Mouse (Mus musculus): ENCODE measurements around the gene Atg14. TPM values are rescaled to one million over a fixed set of nuclear protein-coding genes. Genes with fewer than 3 reads are reported as not detected.
A peak's percentile ranks its signal among the peaks of the same experiment; 100 is the strongest.

Gene Atg14
- polyA plus RNA-seq, 1 experiment from 2014 or later, result 6.3 TPM

GRCm38 (mm10) chr14:47529019-47529418 is 41.4 kb downstream of the Atg14 start:
- Histone ChIP-seq H3K9ac (replicated peaks) (no peak overlapping the region), H3K27me3 (ENCODE audit: insufficient read depth, low read length) (no peaks in the 10 kb centered on the region), H3K4me2 (ENCODE audit: low read depth, low read length) (no peak overlapping the region), H3K4me3 (ENCODE audit: low read depth, low read length) (no peak overlapping the region), H3K36me3 (replicated peaks; ENCODE audit: insufficient read depth, low read length) (peaks cover 31% of the 10 kb centered on the region), H3K27ac (ENCODE audit: low read depth) (peak overlapping the region; percentile 87; the same call in 1 of the 2 replicates), H3K9me3 (ENCODE audit: low read length) (no peaks in the 10 kb centered on the region), H3K4me1 (ENCODE audit: insufficient read depth) (peaks cover 48% of the 10 kb centered on the region)
- ATAC-seq (no peak), DNase-seq (peak; percentile 62)
- WGBS (ENCODE audit: insufficient replicate concordance), result 36% methylated on average over 8 of the region's 8 CpGs
- TF ChIP-seq CTCF (IDR thresholded peaks at IDR 0.05; ENCODE audit: low read depth) (peak; percentile 91), EP300 (IDR thresholded peaks at IDR 0.05; ENCODE audit: low read depth) (peak; percentile 15; the same call in 1 of the 2 replicates)

- ATAC-seq (peak; percentile 51), DNase-seq (no peak)
- Histone ChIP-seq H3K4me3 (ENCODE audit: low read depth, low read length) (no peak overlapping the region), H3K27me3 (ENCODE audit: insufficient read depth, low read length) (no peaks in the 10 kb centered on the region), H3K9me3 (ENCODE audit: low read length) (no peaks in the 10 kb centered on the region), H3K27ac (ENCODE audit: low read depth) (peak overlapping the region; percentile 87), H3K4me1 (ENCODE audit: insufficient read depth) (peaks cover 45% of the 10 kb centered on the region), H3K4me2 (ENCODE audit: low read depth, low read length) (peak overlapping the region; percentile 38), H3K36me3 (replicated peaks; ENCODE audit: insufficient read depth, low read length) (peaks cover 31% of the 10 kb centered on the region), H3K9ac (replicated peaks) (peak overlapping the region; percentile 22; the same call in 1 of the 2 replicates)
- 61% methylated on average over 3 of the region's 3 CpGs for WGBS (ENCODE audit: insufficient replicate concordance)
- TF ChIP-seq EP300 (IDR thresholded peaks at IDR 0.05; ENCODE audit: low read depth) (no peak), CTCF (IDR thresholded peaks at IDR 0.05; ENCODE audit: low read depth) (no peak)
Measured at GRCm38 (mm10) chr14:47528293-47528692, 42.2 kb downstream of the Atg14 start.

GRCm38 (mm10) chr14:47527833-47528232 is 42.6 kb downstream of the Atg14 start:
- 59% methylated on average over 2 of the region's 2 CpGs for WGBS (ENCODE audit: insufficient replicate concordance)
- no peak for DNase-seq
- peak; percentile 87 for TF ChIP-seq EP300 (IDR thresholded peaks at IDR 0.05; ENCODE audit: low read depth)
- TF ChIP-seq CTCF (IDR thresholded peaks at IDR 0.05; ENCODE audit: low read depth), result no peak
- peak overlapping the region; percentile 21; the same call in 1 of the 2 replicates for H3K9ac ChIP-seq (replicated peaks)
- H3K4me2 ChIP-seq (ENCODE audit: low read depth, low read length), result peak overlapping the region; percentile 38
- peaks cover 41% of the 10 kb centered on the region for H3K4me1 ChIP-seq (ENCODE audit: insufficient read depth)
- no peak overlapping the region for H3K4me3 ChIP-seq (ENCODE audit: low read depth, low read length)
- H3K27me3 ChIP-seq (ENCODE audit: insufficient read depth, low read length), result no peaks in the 10 kb centered on the region
- peak; percentile 89 for ATAC-seq
- peaks cover 31% of the 10 kb centered on the region for H3K36me3 ChIP-seq (replicated peaks; ENCODE audit: insufficient read depth, low read length)
- H3K9me3 ChIP-seq (ENCODE audit: low read length), result no peaks in the 10 kb centered on the region
- peak overlapping the region; percentile 87 for H3K27ac ChIP-seq (ENCODE audit: low read depth)

GRCm38 (mm10) chr14:47525861-47526260 is 44.6 kb downstream of the Atg14 start:
- Histone ChIP-seq H3K27ac (ENCODE audit: low read depth) (0 out of 2 replicates have a peak overlapping the region, but pooled peaks have one; percentile 34), H3K4me2 (ENCODE audit: low read depth, low read length) (no peak overlapping the region), H3K9ac (replicated peaks) (no peak overlapping the region), H3K4me3 (ENCODE audit: low read depth, low read length) (no peak overlapping the region), H3K4me1 (ENCODE audit: insufficient read depth) (peaks cover 53% of the 10 kb centered on the region), H3K9me3 (ENCODE audit: low read length) (no peaks in the 10 kb centered on the region), H3K36me3 (replicated peaks; ENCODE audit: insufficient read depth, low read length) (peaks cover 26% of the 10 kb centered on the region), H3K27me3 (ENCODE audit: insufficient read depth, low read length) (no peaks in the 10 kb centered on the region)
- DNase-seq (no peak), ATAC-seq (no peak)
- 87% methylated on average over 5 of the region's 5 CpGs for WGBS (ENCODE audit: insufficient replicate concordance)
- no peak for TF ChIP-seq CTCF (IDR thresholded peaks at IDR 0.05; ENCODE audit: low read depth)
- TF ChIP-seq EP300 (IDR thresholded peaks at IDR 0.05; ENCODE audit: low read depth), result no peak

GRCm38 (mm10) chr14:47525374-47525773 is 45.1 kb downstream of the Atg14 start:
- DNase-seq (no peak), ATAC-seq (no peak)
- peaks cover 58% of the 10 kb centered on the region for H3K4me1 ChIP-seq (ENCODE audit: insufficient read depth)
- no peaks in the 10 kb centered on the region for H3K9me3 ChIP-seq (ENCODE audit: low read length)
- peaks cover 26% of the 10 kb centered on the region for H3K36me3 ChIP-seq (replicated peaks; ENCODE audit: insufficient read depth, low read length)
- no peak overlapping the region for H3K4me3 ChIP-seq (ENCODE audit: low read depth, low read length)
- H3K9ac ChIP-seq (replicated peaks), result no peak overlapping the region
- TF ChIP-seq EP300 (IDR thresholded peaks at IDR 0.05; ENCODE audit: low read depth), result no peak
- no peak for TF ChIP-seq CTCF (IDR thresholded peaks at IDR 0.05; ENCODE audit: low read depth)
- H3K27me3 ChIP-seq (ENCODE audit: insufficient read depth, low read length), result no peaks in the 10 kb centered on the region
- H3K27ac ChIP-seq (ENCODE audit: low read depth), result peak overlapping the region; percentile 34; the same call in 1 of the 2 replicates
- H3K4me2 ChIP-seq (ENCODE audit: low read depth, low read length), result no peak overlapping the region
- WGBS (ENCODE audit: insufficient replicate concordance), result 70% methylated on average over 8 of the region's 8 CpGs

- H3K36me3 ChIP-seq (replicated peaks; ENCODE audit: insufficient read depth, low read length), result peaks cover 20% of the 10 kb centered on the region
Measured at GRCm38 (mm10) chr14:47522301-47522700, 48.1 kb downstream of the Atg14 start.

More at GRCm38 (mm10) chr14:47522301-47522700, 48.1 kb downstream of the Atg14 start:
- Histone ChIP-seq H3K4me1 (ENCODE audit: insufficient read depth) (peaks cover 63% of the 10 kb centered on the region), H3K9ac (replicated peaks) (peak overlapping the region; percentile 63), H3K27ac (ENCODE audit: low read depth) (peak overlapping the region; percentile 92), H3K4me2 (ENCODE audit: low read depth, low read length) (peak overlapping the region; percentile 55), H3K27me3 (ENCODE audit: insufficient read depth, low read length) (no peaks in the 10 kb centered on the region), H3K4me3 (ENCODE audit: low read depth, low read length) (no peak overlapping the region), H3K9me3 (ENCODE audit: low read length) (no peaks in the 10 kb centered on the region)
- ATAC-seq (peak; percentile 95), DNase-seq (peak; percentile 59)
- TF ChIP-seq CTCF (IDR thresholded peaks at IDR 0.05; ENCODE audit: low read depth), result no peak
- TF ChIP-seq EP300 (IDR thresholded peaks at IDR 0.05; ENCODE audit: low read depth), result peak; percentile 100
- WGBS (ENCODE audit: insufficient replicate concordance), result 18% methylated on average over 7 of the region's 7 CpGs
